Comparison of ENCODE assay signal across 16 mouse cellular contexts in genomic region chr3:129254246-129254645, GRCm38 (mm10). TPM values are rescaled to one million over a fixed set of nuclear protein-coding genes. Genes with fewer than 3 reads are reported as not detected.
DNase-seq lines count a peak whose midpoint lies in the region; ATAC-seq and TF ChIP-seq lines count a peak whose summit lies in the region.
"Had no signal": no experiment of that assay in that cellular context is flagged by ENCODE, and none has a peak within 500 bp of the region (broad histone marks: within the 10 kb centered on the region; RNA-seq: fewer than 3 reads in every experiment).

No protein-coding gene starts in this region.

- ATAC-seq in midbrain, embryonic 14.5 days (ENCODE audit: low FRiP score, low TSS enrichment) = no peak
- ATAC-seq: midbrain, embryonic 13.5 days had no signal

- no peaks in the 10 kb centered on the region for H3K27me3 ChIP-seq in midbrain, embryonic 14.5 days (ENCODE audit: control insufficient read depth, insufficient read depth, low read length)
- no peaks in the 10 kb centered on the region for H3K27me3 ChIP-seq in midbrain, embryonic 10.5 days (ENCODE audit: low read depth, poor library complexity, severe bottlenecking)
- H3K27me3 ChIP-seq: CH12.LX; midbrain, embryonic 13.5 days; neural tube, embryonic 15.5 days had no signal

- no peaks in the 10 kb centered on the region for H3K9me3 ChIP-seq in midbrain, embryonic 14.5 days (ENCODE audit: control insufficient read depth, low read length)
- no peaks in the 10 kb centered on the region for H3K9me3 ChIP-seq in midbrain, embryonic 10.5 days (replicated peaks)
- H3K9me3 ChIP-seq: midbrain, embryonic 13.5 days; neural tube, embryonic 15.5 days had no signal

- TF ChIP-seq POLR2A in cortical plate, adult 2 months (IDR thresholded peaks at IDR 0.05; ENCODE audit: extremely low read depth, insufficient read depth, low read length) = no peak

- no peaks in the 10 kb centered on the region for H3K36me3 ChIP-seq in midbrain, embryonic 14.5 days (ENCODE audit: control insufficient read depth, insufficient read depth, low read length)
- H3K36me3 ChIP-seq in midbrain, embryonic 10.5 days = no peaks in the 10 kb centered on the region
- H3K36me3 ChIP-seq: midbrain, embryonic 13.5 days; neural tube, embryonic 15.5 days had no signal

- no peaks in the 10 kb centered on the region for H3K4me1 ChIP-seq in midbrain, embryonic 14.5 days (ENCODE audit: control insufficient read depth, insufficient read depth, low read length)
- no peaks in the 10 kb centered on the region for H3K4me1 ChIP-seq in midbrain, embryonic 10.5 days
- no peaks in the 10 kb centered on the region for H3K4me1 ChIP-seq in cortical plate, adult 2 months (ENCODE audit: control insufficient read depth, insufficient read depth, low read length)
- H3K4me1 ChIP-seq: midbrain, embryonic 13.5 days; neural tube, embryonic 15.5 days had no signal

- H3K4me2 ChIP-seq in midbrain, embryonic 14.5 days (ENCODE audit: low read length) = no peak overlapping the region
- H3K4me2 ChIP-seq: midbrain, embryonic 13.5 days; neural tube, embryonic 15.5 days had no signal

- WGBS in midbrain, embryonic 14.5 days = 51% methylated on average over 10 of the region's 10 CpGs
- 55% methylated on average over 10 of the region's 10 CpGs for WGBS in midbrain, embryonic 10.5 days

- H3K4me3 ChIP-seq in midbrain, embryonic 14.5 days (replicated peaks; ENCODE audit: low read depth, low read length) = no peak overlapping the region
- H3K4me3 ChIP-seq in midbrain, embryonic 10.5 days = no peak overlapping the region
- peak overlapping the region; percentile 19; the same call in 1 of the 2 replicates for H3K4me3 ChIP-seq in cortical plate, adult 2 months (ENCODE audit: insufficient read depth, low read length)
- H3K4me3 ChIP-seq: erythroblast, embryonic 14.5 days; midbrain, embryonic 13.5 days; neural tube, embryonic 15.5 days had no signal

- no peak for TF ChIP-seq CTCF in cortical plate, adult 2 months (IDR thresholded peaks at IDR 0.05; ENCODE audit: extremely low read depth, insufficient read depth, low read length)

- peak; percentile 5 for DNase-seq in gastrocnemius, postnatal 14 days
- DNase-seq in gastrocnemius, adult 18-20 months (ENCODE audit: low spot score) = no peak
- DNase-seq in midbrain, embryonic 14.5 days = peak; percentile 31
- DNase-seq in midbrain, embryonic 10.5 days (ENCODE audit: low spot score) = no peak
- DNase-seq in right cerebral cortex, postnatal 4 days = peak; percentile 27
- DNase-seq in lung, postnatal 25 days (ENCODE audit: low spot score) = no peak
- DNase-seq: heart, postnatal 36 days; lung, postnatal 10 days had no signal

- H3K27ac ChIP-seq in midbrain, embryonic 14.5 days (replicated peaks; ENCODE audit: low read depth, low read length) = no peak overlapping the region
- H3K27ac ChIP-seq in midbrain, embryonic 10.5 days (replicated peaks) = no peak overlapping the region
- H3K27ac ChIP-seq in cortical plate, adult 2 months (ENCODE audit: insufficient read depth, low read length) = no peak overlapping the region
- H3K27ac ChIP-seq: midbrain, embryonic 13.5 days; neural tube, embryonic 15.5 days had no signal

- H3K9ac ChIP-seq in midbrain, embryonic 14.5 days (replicated peaks; ENCODE audit: low read length) = no peak overlapping the region
- H3K9ac ChIP-seq: midbrain, embryonic 13.5 days; neural tube, embryonic 15.5 days had no signal

- intact Hi-C loops in gastrocnemius, postnatal 14 days (cut with DNase I; ENCODE audit: low total_unique reads) = no loop called here

RNA-seq across cellular contexts. Expression of gene Pitx2, which starts 54.6 kb away (rescaled TPM):
- 1 to 10 TPM; 9.0 to 9.2 TPM for total RNA-seq in gastrocnemius, postnatal 14 days (2021)
- total RNA-seq in gastrocnemius, adult 18-20 months (2021) = 10 to 100 TPM in 1 of 2 experiments, 1 to 10 TPM in 1; 5.4 to 13.3 TPM
- 27.0 and 27.5 TPM in 2 replicates for polyA plus RNA-seq in midbrain, embryonic 14.5 days (2014; fragmentation: Nextera tagmentation; extraction: Ambion mirVana)
- 27.8 and 47.0 TPM in 2 replicates for polyA plus RNA-seq in midbrain, embryonic 10.5 days (2016; fragmentation: Nextera tagmentation; extraction: Ambion mirVana)
- polyA plus RNA-seq in cortical plate, adult 2 months (2012; rRNA removed) = not detected in 2 replicates
- total RNA-seq: CH12.LX; granulocyte monocyte progenitor cell, adult 5-6 weeks had no signal
- polyA plus RNA-seq: erythroblast, embryonic 14.5 days; liver, adult 2 months; spleen, adult 2 months had no signal

Comparison
In these comparisons a context has a peak if more than half of its experiments do, and no peak if none do; other contexts are left out.
1. DNase-seq: peak in gastrocnemius, postnatal 14 days (single experiment), midbrain, embryonic 14.5 days (single experiment) and right cerebral cortex, postnatal 4 days (single experiment); none in gastrocnemius, adult 18-20 months (single experiment), midbrain, embryonic 10.5 days (single experiment) and lung, postnatal 25 days (single experiment).
2. RNA of gene Pitx2, which starts 54.6 kb away (polyA plus RNA-seq): 27.8 to 47.0 TPM in midbrain, embryonic 10.5 days and 27.0 to 27.5 TPM in midbrain, embryonic 14.5 days; not detected in cortical plate, adult 2 months; every median in the first group is over 10 times any median in the second.